Mouse (Mus musculus) A20 (cell line): ENCODE data around the gene Mbd3.

Experiments
- DNase-seq: peaks from one replicate; pipeline ENCODE4 v3.0.0-alpha.2; 2011; ENCODE audit warnings: low read depth, low spot score

The Mbd3 gene

GRCm38 (mm10) chr10:80399191-80399972 lies at the start of gene Mbd3:
Mbd3 (minus strand) TSS chr10:80399550.
- peak; percentile 100 for DNase-seq

GRCm38 (mm10) chr10:80445898-80446601 lies 46.7 kb upstream of the Mbd3 start:
- peak; percentile 85 for DNase-seq

- DNase-seq: no peak
Measured at GRCm38 (mm10) chr10:80445052-80445451, 45.7 kb upstream of the Mbd3 start.

GRCm38 (mm10) chr10:80444339-80445045 lies 45.1 kb upstream of the Mbd3 start:
- peak; percentile 48 for DNase-seq

- no peak for DNase-seq
Measured at GRCm38 (mm10) chr10:80443575-80444278, 44.4 kb upstream of the Mbd3 start.

GRCm38 (mm10) chr10:80442989-80443388 lies 43.6 kb upstream of the Mbd3 start:
- peak; percentile 54 for DNase-seq

GRCm38 (mm10) chr10:80441598-80441997 lies 42.2 kb upstream of the Mbd3 start:
- DNase-seq: peak; percentile 41

- no peak for DNase-seq
Measured at GRCm38 (mm10) chr10:80440031-80440430, 40.7 kb upstream of the Mbd3 start.

GRCm38 (mm10) chr10:80437973-80438372 lies 38.6 kb upstream of the Mbd3 start:
- DNase-seq: no peak

- DNase-seq: peak; percentile 54
Measured at GRCm38 (mm10) chr10:80436276-80436675, 36.9 kb upstream of the Mbd3 start.

- DNase-seq: peak; percentile 62
Measured at GRCm38 (mm10) chr10:80435764-80436163, 36.4 kb upstream of the Mbd3 start.

- peak; percentile 37 for DNase-seq
Measured at GRCm38 (mm10) chr10:80434823-80435222, 35.5 kb upstream of the Mbd3 start.

- no peak for DNase-seq
Measured at GRCm38 (mm10) chr10:80434233-80434592, 34.9 kb upstream of the Mbd3 start.

GRCm38 (mm10) chr10:80433513-80434232 lies 34.3 kb upstream of the Mbd3 start, which contains the start of gene Tcf3:
Tcf3 (minus strand) TSS chr10:80433647.
- DNase-seq: peak; percentile 99

- DNase-seq: peak; percentile 67
Measured at GRCm38 (mm10) chr10:80432936-80433512, 33.7 kb upstream of the Mbd3 start.

- no peak for DNase-seq
Measured at GRCm38 (mm10) chr10:80432387-80432785, 33.0 kb upstream of the Mbd3 start.

- peak; percentile 78 for DNase-seq
Measured at GRCm38 (mm10) chr10:80431570-80432386, 32.4 kb upstream of the Mbd3 start.

GRCm38 (mm10) chr10:80430375-80430980 lies 31.1 kb upstream of the Mbd3 start:
- DNase-seq: peak; percentile 72

GRCm38 (mm10) chr10:80429800-80430199 lies 30.4 kb upstream of the Mbd3 start:
- DNase-seq: peak; percentile 89
